Mouse (Mus musculus) midbrain, embryonic 10.5 days (tissue): ENCODE measurements at regions not wholly inside any gene's neighbourhood (a gene's known extent, or its start where the extent isn't known, plus 50 kb on each side); places are given as distances from the start of the nearest gene placed in this dataset.
A peak's percentile ranks its signal among the peaks of the same experiment; 100 is the strongest.

Source experiments
- DNase-seq: peaks from one replicate; pipeline ENCODE4 v3.0.0-alpha.2; 2017; ENCODE audit warnings: low spot score
- H3K27ac ChIP-seq: fragments of 300-500 bp; sonication (generic); replicated peaks from 2 replicates; pipeline ENCODE4 v1.5.1; 2016; ENCODE audit warnings: mild to moderate bottlenecking
- H3K27me3 ChIP-seq: fragments of 300-500 bp; sonication (generic); 2 replicates; pipeline ENCODE4 v1.6.1; 2016; ENCODE audit warnings: low read depth, mild to moderate bottlenecking; ENCODE audit not compliant: poor library complexity, severe bottlenecking
- H3K36me3 ChIP-seq: fragments of 300-500 bp; sonication (generic); 2 replicates; pipeline ENCODE4 v1.6.1; 2016; ENCODE audit warnings: mild to moderate bottlenecking, moderate library complexity
- H3K4me1 ChIP-seq: fragments of 300-500 bp; sonication (generic); 2 replicates; pipeline ENCODE4 v1.6.1; 2016
- H3K4me3 ChIP-seq: fragments of 300-500 bp; sonication (generic); 2 replicates; pipeline ENCODE4 v1.5.1; 2016; ENCODE audit warnings: mild to moderate bottlenecking, moderate library complexity
- H3K9me3 ChIP-seq: fragments of 300-500 bp; sonication (generic); replicated peaks from 2 replicates; pipeline ENCODE4 v1.6.1; 2016; ENCODE audit warnings: mild to moderate bottlenecking
- WGBS: fragments of 180-500 bp; shearing (Covaris S2); methylation state at CpG from one replicate; pipeline ENCODE4 v1.1.7; 2016; 5-methylcytosine and 5-hydroxymethylcytosine counted together

- Histone ChIP-seq H3K9me3 (peaks cover 15% of the 10 kb centered on the region), H3K4me1 (no peaks in the 10 kb centered on the region), H3K36me3 (no peaks in the 10 kb centered on the region), H3K27me3 (no peaks in the 10 kb centered on the region), H3K27ac (no peak overlapping the region), H3K4me3 (no peak overlapping the region)
- WGBS: 92% methylated on average over 4 of the region's 4 CpGs
- no peak for DNase-seq
These were observed 54.6 kb downstream of the Sox4 start for GRCm38 (mm10) chr13:28898900-28899299.

GRCm38 (mm10) chr13:28892896-28893295, 60.6 kb downstream of the Sox4 start:
- H3K36me3 ChIP-seq: no peaks in the 10 kb centered on the region
- no peak overlapping the region for H3K27ac ChIP-seq
- peaks cover 7% of the 10 kb centered on the region for H3K27me3 ChIP-seq
- H3K4me3 ChIP-seq: no peak overlapping the region
- DNase-seq: no peak
- no peaks in the 10 kb centered on the region for H3K4me1 ChIP-seq
- 91% methylated on average over 6 of the region's 6 CpGs for WGBS
- H3K9me3 ChIP-seq: peaks cover 15% of the 10 kb centered on the region

- H3K36me3 ChIP-seq: no peaks in the 10 kb centered on the region
- peak; percentile 25 for DNase-seq
These were observed 66.4 kb downstream of the Sox4 start for GRCm38 (mm10) chr13:28887098-28887497.

GRCm38 (mm10) chr13:28886691-28887090, 66.8 kb downstream of the Sox4 start:
- Histone ChIP-seq H3K9me3 (no peaks in the 10 kb centered on the region), H3K27ac (peak overlapping the region; percentile 19; the same call in 1 of the 2 replicates), H3K27me3 (peaks cover 31% of the 10 kb centered on the region), H3K36me3 (0 out of 2 replicates have a peak, but pooled peaks cover 2% of the 10 kb centered on the region), H3K4me3 (peak overlapping the region; percentile 75), H3K4me1 (peaks cover 42% of the 10 kb centered on the region)
- DNase-seq: peak; percentile 41
- 1% methylated on average over 11 of the region's 11 CpGs for WGBS

More at GRCm38 (mm10) chr13:28887098-28887497, 66.4 kb downstream of the Sox4 start:
- WGBS: 5% methylated on average over 13 of the region's 13 CpGs
- Histone ChIP-seq H3K9me3 (no peaks in the 10 kb centered on the region), H3K4me1 (peaks cover 38% of the 10 kb centered on the region), H3K4me3 (peak overlapping the region; percentile 75), H3K27ac (peak overlapping the region; percentile 19; the same call in 1 of the 2 replicates), H3K27me3 (peaks cover 31% of the 10 kb centered on the region)

- no peaks in the 10 kb centered on the region for H3K9me3 ChIP-seq
- H3K27ac ChIP-seq: peak overlapping the region; percentile 96
- H3K36me3 ChIP-seq: peaks cover 6% of the 10 kb centered on the region
- peak overlapping the region; percentile 75 for H3K4me3 ChIP-seq
- peaks cover 31% of the 10 kb centered on the region for H3K27me3 ChIP-seq
- DNase-seq: peak; percentile 81
- H3K4me1 ChIP-seq: peaks cover 53% of the 10 kb centered on the region
- WGBS: under 1% methylated on average over 30 of the region's 30 CpGs
These were observed 68.2 kb downstream of the Sox4 start for GRCm38 (mm10) chr13:28885083-28886037.

- no peaks in the 10 kb centered on the region for H3K9me3 ChIP-seq
- DNase-seq: peak; percentile 70
- H3K27ac ChIP-seq: peak overlapping the region; percentile 96
- WGBS: under 1% methylated on average over 26 of the region's 26 CpGs
- H3K4me3 ChIP-seq: peak overlapping the region; percentile 75
- H3K36me3 ChIP-seq: peaks cover 17% of the 10 kb centered on the region
- H3K4me1 ChIP-seq: peaks cover 64% of the 10 kb centered on the region
- H3K27me3 ChIP-seq: peaks cover 31% of the 10 kb centered on the region
These were observed 69.2 kb downstream of the Sox4 start for GRCm38 (mm10) chr13:28884191-28884820.

- H3K27ac ChIP-seq: peak overlapping the region; percentile 96
These were observed 70.1 kb downstream of the Sox4 start for GRCm38 (mm10) chr13:28883398-28883797.

GRCm38 (mm10) chr13:28880888-28881287, 72.6 kb downstream of the Sox4 start:
- H3K4me1 ChIP-seq: peaks cover 70% of the 10 kb centered on the region
- H3K9me3 ChIP-seq: no peaks in the 10 kb centered on the region
- DNase-seq: no peak
- H3K4me3 ChIP-seq: peak overlapping the region; percentile 75; the same call in 1 of the 2 replicates
- H3K27me3 ChIP-seq: peaks cover 4% of the 10 kb centered on the region
- peaks cover 49% of the 10 kb centered on the region for H3K36me3 ChIP-seq
- no peak overlapping the region for H3K27ac ChIP-seq
- WGBS: 82% methylated on average over 6 of the region's 6 CpGs

More at GRCm38 (mm10) chr13:28883398-28883797, 70.1 kb downstream of the Sox4 start:
- H3K36me3 ChIP-seq: peaks cover 25% of the 10 kb centered on the region
- H3K4me3 ChIP-seq: peak overlapping the region; percentile 75
- no peaks in the 10 kb centered on the region for H3K9me3 ChIP-seq
- DNase-seq: no peak
- H3K4me1 ChIP-seq: peaks cover 73% of the 10 kb centered on the region
- peaks cover 29% of the 10 kb centered on the region for H3K27me3 ChIP-seq
- WGBS: 38% methylated on average over 8 of the region's 8 CpGs

- Histone ChIP-seq H3K4me1 (peaks cover 67% of the 10 kb centered on the region), H3K36me3 (peaks cover 71% of the 10 kb centered on the region), H3K9me3 (no peaks in the 10 kb centered on the region), H3K4me3 (peak overlapping the region; percentile 3; the same call in 1 of the 2 replicates), H3K27me3 (no peaks in the 10 kb centered on the region), H3K27ac (no peak overlapping the region)
- DNase-seq: no peak
- WGBS: 87% methylated on average over 3 of the region's 3 CpGs
These were observed 74.8 kb downstream of the Sox4 start for GRCm38 (mm10) chr13:28878692-28879091.

- Histone ChIP-seq H3K4me3 (no peak overlapping the region), H3K4me1 (peaks cover 48% of the 10 kb centered on the region), H3K36me3 (peaks cover 89% of the 10 kb centered on the region), H3K9me3 (no peaks in the 10 kb centered on the region; the same call in 1 of the 2 replicates), H3K27ac (no peak overlapping the region), H3K27me3 (no peaks in the 10 kb centered on the region)
- no peak for DNase-seq
- WGBS: 74% methylated on average over 4 of the region's 4 CpGs
These were observed 76.7 kb downstream of the Sox4 start for GRCm38 (mm10) chr13:28876771-28877170.

- Histone ChIP-seq H3K4me3 (no peak overlapping the region), H3K9me3 (no peaks in the 10 kb centered on the region; the same call in 1 of the 2 replicates), H3K4me1 (peaks cover 21% of the 10 kb centered on the region), H3K36me3 (peaks cover 98% of the 10 kb centered on the region), H3K27ac (no peak overlapping the region), H3K27me3 (no peaks in the 10 kb centered on the region)
- 94% methylated on average over 4 of the region's 4 CpGs for WGBS
- no peak for DNase-seq
These were observed 82.8 kb downstream of the Sox4 start for GRCm38 (mm10) chr13:28870681-28871080.

- WGBS: 69% methylated on average over 5 of the region's 5 CpGs
- no peak overlapping the region for H3K4me3 ChIP-seq
- peaks cover 97% of the 10 kb centered on the region for H3K36me3 ChIP-seq
- H3K4me1 ChIP-seq: peaks cover 16% of the 10 kb centered on the region
- H3K27me3 ChIP-seq: no peaks in the 10 kb centered on the region
- no peak for DNase-seq
- H3K27ac ChIP-seq: no peak overlapping the region
- peaks cover 27% of the 10 kb centered on the region for H3K9me3 ChIP-seq
These were observed 86.3 kb downstream of the Sox4 start for GRCm38 (mm10) chr13:28867210-28867609.
